Mouse (Mus musculus) CH12.LX (cell line): ENCODE measurements around the gene Smg7. TPM values are rescaled to one million over a fixed set of nuclear protein-coding genes. Genes with fewer than 3 reads are reported as not detected.

Source experiments
- DNase-seq: peaks from one replicate; pipeline ENCODE4 v3.0.0-alpha.2; 2013; ENCODE audit errors: extremely low read depth
- H3K27ac ChIP-seq: 2 replicates; pipeline ENCODE4 v1.5.1; 2012; ENCODE audit warnings: low read depth, mild to moderate bottlenecking, control low read depth, moderate library complexity; ENCODE audit not compliant: insufficient read depth
- H3K27me3 ChIP-seq: replicated peaks from 2 replicates; pipeline ENCODE3; 2012; ENCODE audit warnings: inconsistent platforms
- H3K36me3 ChIP-seq, 2 experiments: replicated peaks in 1 of 2; 2 replicates each; pipeline versions ENCODE3 to v1.6.1; 2012; ENCODE audit warnings: inconsistent platforms in 1 of 2, low read length in 1 of 2, mild to moderate bottlenecking in 1 of 2, mixed read lengths in 1 of 2, moderate library complexity in 1 of 2; ENCODE audit not compliant: control insufficient read depth in 1 of 2, insufficient read depth in 1 of 2
- H3K4me1 ChIP-seq, 2 experiments: 2 replicates each; pipeline ENCODE4 v1.6.1; 2012; ENCODE audit warnings: inconsistent platforms in 1 of 2, moderate library complexity in 1 of 2; ENCODE audit not compliant: insufficient read depth in 2 of 2, control insufficient read depth in 1 of 2
- H3K4me2 ChIP-seq: 2 replicates; pipeline ENCODE4 v1.6.1; 2012; ENCODE audit warnings: low read depth, mild to moderate bottlenecking, control low read depth; ENCODE audit not compliant: poor library complexity, insufficient read depth, severe bottlenecking
- H3K4me3 ChIP-seq, 3 experiments: fragments of 150-350 bp in 1 of 3; sonication (generic) in 1 of 3; replicated peaks in 1 of 3; 2 replicates each; pipeline versions ENCODE3 to v1.5.1; 2011 to 2012; ENCODE audit warnings: low read depth in 2 of 3, low read length in 2 of 3, mild to moderate bottlenecking in 2 of 3, moderate library complexity in 2 of 3, control low read depth in 1 of 3, improper control_type of control experiment in 1 of 3, inconsistent platforms in 1 of 3, mixed read lengths in 1 of 3; ENCODE audit not compliant: poor library complexity in 1 of 3
- H3K79me2 ChIP-seq: replicated peaks from 2 replicates; pipeline ENCODE4 v1.6.1; 2012; ENCODE audit warnings: mild to moderate bottlenecking, moderate library complexity; ENCODE audit not compliant: control insufficient read depth, poor library complexity, insufficient read depth, severe bottlenecking; ENCODE audit errors: extremely low read depth
- H3K9ac ChIP-seq: 2 replicates; pipeline ENCODE4 v1.6.1; 2012; ENCODE audit warnings: low read depth, mild to moderate bottlenecking, control low read depth, moderate library complexity; ENCODE audit not compliant: insufficient read depth
- H3K9me3 ChIP-seq: replicated peaks from 2 replicates; pipeline ENCODE3; 2012; ENCODE audit warnings: low read length, inconsistent platforms, mixed read lengths
- BHLHE40 ChIP-seq: IDR thresholded peaks from 2 replicates; pipeline ENCODE4 v1.6.1; 2011; ENCODE audit warnings: mild to moderate bottlenecking, low read depth, low read length, improper control_type of control experiment
- CHD2 ChIP-seq: IDR thresholded peaks from 2 replicates; pipeline ENCODE4 v1.6.1; 2011; ENCODE audit warnings: low read length, improper control_type of control experiment
- CTCF ChIP-seq, 2 experiments: IDR thresholded peaks in 1 of 2; conservative IDR thresholded peaks in 1 of 2; 2 replicates each; pipeline ENCODE4 v1.5.1; 2011 to 2012; ENCODE audit warnings: low read depth in 2 of 2, low read length in 2 of 2, improper control_type of control experiment in 1 of 2, inconsistent platforms in 1 of 2, mild to moderate bottlenecking in 1 of 2, moderate library complexity in 1 of 2
- GABPA ChIP-seq: IDR thresholded peaks from 2 replicates; pipeline ENCODE4 v1.6.1; 2012; ENCODE audit warnings: low read depth, low read length, improper control_type of control experiment, inconsistent platforms; ENCODE audit not compliant: insufficient replicate concordance
- HCFC1 ChIP-seq: IDR thresholded peaks from 2 replicates; pipeline ENCODE4 v1.6.1; 2012; ENCODE audit warnings: low read depth, mild to moderate bottlenecking, inconsistent platforms, low read length, improper control_type of control experiment
- JUND ChIP-seq: conservative IDR thresholded peaks from 2 replicates; pipeline ENCODE4 v1.6.1; 2011; ENCODE audit warnings: low read depth, low read length, improper control_type of control experiment
- NRF1 ChIP-seq: IDR thresholded peaks from 2 replicates; pipeline ENCODE4 v1.6.1; 2014; ENCODE audit warnings: low read depth, mild to moderate bottlenecking, inconsistent platforms, low read length, improper control_type of control experiment, moderate library complexity
- PAX5 ChIP-seq: IDR thresholded peaks from 2 replicates; pipeline ENCODE4 v1.6.1; 2012; ENCODE audit warnings: low read length, inconsistent platforms, mixed read lengths
- POLR2A ChIP-seq: IDR thresholded peaks from 2 replicates; pipeline ENCODE4 v1.6.1; 2011; ENCODE audit warnings: low read depth, mild to moderate bottlenecking, improper control_type of control experiment, low read length
- SIN3A ChIP-seq: IDR thresholded peaks from 2 replicates; pipeline ENCODE4 v1.6.1; 2012; ENCODE audit warnings: low read length, improper control_type of control experiment, inconsistent platforms
- SMC3 ChIP-seq: IDR thresholded peaks from 2 replicates; pipeline ENCODE4 v1.6.1; 2011; ENCODE audit warnings: low read depth, low read length, improper control_type of control experiment
- UBTF ChIP-seq: IDR thresholded peaks from 2 replicates; pipeline ENCODE4 v1.6.1; 2012; ENCODE audit warnings: low read depth, mild to moderate bottlenecking, inconsistent platforms, low read length, improper control_type of control experiment, moderate library complexity
- ZC3H11A ChIP-seq: IDR thresholded peaks from 2 replicates; pipeline ENCODE4 v1.6.1; 2012; ENCODE audit warnings: low read depth, mild to moderate bottlenecking, inconsistent platforms, low read length, improper control_type of control experiment
- ZMIZ1 ChIP-seq: IDR thresholded peaks from 2 replicates; pipeline ENCODE4 v1.6.1; 2012; ENCODE audit warnings: low read depth, mild to moderate bottlenecking, inconsistent platforms, low read length, improper control_type of control experiment
- dilution Hi-C: fragments of 300-500 bp; cut with MboI; formaldehyde crosslinking; loops from 2 replicates; pipeline ENCODE4 v1.14.3; 2020; ENCODE audit warnings: low sequenced_read_pairs; ENCODE audit not compliant: extremely low pct_unique_long_range_greater_than_20kb, extremely low pct_ligation_motif_present
- in situ Hi-C: fragments of 300-500 bp; cut with MboI; formaldehyde crosslinking; loops from 3 replicates; pipeline ENCODE4 v1.14.3; 2019; ENCODE audit warnings: low sequenced_read_pairs, low pct_ligation_motif_present, low pct_unique_long_range_greater_than_20kb, mixed read lengths
- polyA plus RNA-seq: library from polyadenylated mRNA; unstranded; fragments of >175 nt; gene quantifications from 2 replicates; pipeline ENCODE4 v1.2.1, GENCODE M21; 2012; ENCODE audit warnings: low read depth; ENCODE audit not compliant: insufficient read length
- total RNA-seq, 2 experiments: library from RNA; depleted of rRNA; stranded (reverse); fragments of 300-350 nt in 1 of 2; fragments of >200 nt in 1 of 2; gene quantifications; 2 replicates each; pipeline ENCODE4 v1.2.3; 2012 to 2014

Gene Smg7
- total and polyA plus RNA-seq, 3 experiments, result 23.4 to 55.2 (median 27.0) TPM

DNA sequence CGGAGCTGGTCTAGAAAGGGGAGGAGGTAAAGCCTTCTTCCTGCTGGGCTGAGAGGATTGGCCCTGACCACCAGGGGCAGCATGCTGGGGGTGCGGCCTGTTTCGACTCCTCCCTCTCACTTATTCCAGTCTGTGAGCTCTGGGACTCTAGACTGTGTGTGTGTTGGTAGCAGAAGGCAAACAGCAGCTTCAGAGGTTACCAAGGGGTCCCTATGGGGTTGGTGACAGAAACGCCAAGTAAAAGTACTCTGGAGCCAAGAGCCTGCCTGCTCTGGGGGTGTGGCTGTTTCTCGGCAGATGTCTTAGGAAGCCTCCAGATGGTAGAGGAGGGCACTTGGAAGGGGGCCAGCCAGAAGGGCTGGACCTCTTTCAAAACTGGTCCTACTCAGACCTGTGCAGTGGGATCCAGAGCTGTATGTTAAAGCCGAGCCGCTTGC is 87.2 kb downstream of the Smg7 start:
- H3K36me3 ChIP-seq, result peaks cover 55 to 85% of the 10 kb centered on the region in 2 experiments
- H3K79me2 ChIP-seq, result peaks cover 3% of the 10 kb centered on the region
- no peaks in the 10 kb centered on the region for H3K9me3 ChIP-seq
- no peaks in the 10 kb centered on the region for H3K27me3 ChIP-seq
- peak; percentile 59 for DNase-seq
- in situ Hi-C loops, result no loop called here
- no peak overlapping the region for H3K4me3 ChIP-seq
- H3K4me1 ChIP-seq, result peaks cover 22 to 69% of the 10 kb centered on the region in 2 experiments
- TF ChIP-seq HCFC1, result no peak
- TF ChIP-seq POLR2A, result no peak
- TF ChIP-seq GABPA, result no peak
- peak in 1 of 2 experiments; percentile 40; a peak in 2 of 4 replicates for TF ChIP-seq CTCF (conservative IDR thresholded peaks at IDR 0.05 in 1 of 2, IDR thresholded peaks at IDR 0.05 in 1 of 2; ENCODE audit: low read depth in 2 of 2, low read length in 2 of 2)
- no peak for TF ChIP-seq CHD2
- no peak for TF ChIP-seq BHLHE40
- TF ChIP-seq SMC3, result no peak
- TF ChIP-seq JUND, result no peak
- TF ChIP-seq, all 38 proteins: peak for 1
- no peak overlapping the region for H3K27ac ChIP-seq
- dilution Hi-C loops, result no loop called here
- no peak overlapping the region for H3K4me2 ChIP-seq
- no peak overlapping the region for H3K9ac ChIP-seq

- Histone ChIP-seq H3K79me2 (peaks cover 22% of the 10 kb centered on the region), H3K4me2 (no peak overlapping the region), H3K4me1 (peaks cover 8 to 58% of the 10 kb centered on the region in 2 experiments; a peak in 3 of 4 replicates), H3K4me3 (no peak overlapping the region), H3K27me3 (no peaks in the 10 kb centered on the region), H3K9ac (no peak overlapping the region), H3K36me3 (peaks cover 33 to 58% of the 10 kb centered on the region in 2 experiments), H3K9me3 (no peaks in the 10 kb centered on the region), H3K27ac (no peak overlapping the region)
- DNase-seq, result no peak
- TF ChIP-seq ZC3H11A, result no peak
- in situ Hi-C loops, result no loop called here
- dilution Hi-C loops, result no loop called here
Observed at GRCm38 (mm10) chr1:152810533-152811439, 91.7 kb downstream of the Smg7 start.

- H3K36me3 ChIP-seq, result peaks cover 29 to 48% of the 10 kb centered on the region in 2 experiments
- H3K27ac ChIP-seq, result no peak overlapping the region
- TF ChIP-seq SIN3A (no peak), NRF1 (no peak), HCFC1 (no peak), ZMIZ1 (no peak), UBTF (no peak), ZC3H11A (no peak), PAX5 (no peak), POLR2A (no peak)
- TF ChIP-seq, all 38 proteins: peak for 0
- dilution Hi-C loops (no loop called here), in situ Hi-C loops (no loop called here)
- Histone ChIP-seq H3K4me1 (peaks cover 13 to 55% of the 10 kb centered on the region in 2 experiments), H3K4me2 (peak overlapping the region; percentile 69; the same call in 1 of the 2 replicates), H3K9ac (no peak overlapping the region), H3K27me3 (no peaks in the 10 kb centered on the region), H3K9me3 (no peaks in the 10 kb centered on the region), H3K79me2 (peaks cover 19% of the 10 kb centered on the region), H3K4me3 (no peak overlapping the region)
- no peak for DNase-seq
Observed at GRCm38 (mm10) chr1:152809541-152810252, 92.7 kb downstream of the Smg7 start.
